Mouse (Mus musculus) WW6 (cell line): ENCODE measurements around the gene Mgat4b.
"Not testable (repeated sequence)": the region's sequence is repeated elsewhere in the genome, so short reads cannot be mapped to it uniquely, and the experiment has no call there.

ENCODE experiments used
- DNase-seq: peaks from one replicate; pipeline ENCODE4 v3.0.0-alpha.2; 2013; ENCODE audit warnings: low read depth, low spot score

Gene Mgat4b

GRCm38 (mm10) chr11:50210505-50211151, at the start of gene Mgat4b, which contains the start of gene Sqstm1:
Gene Mgat4b (plus strand): TSS chr11:50210890.
Gene Sqstm1 (minus strand): TSS chr11:50210827.
- DNase-seq = no peak

DNA sequence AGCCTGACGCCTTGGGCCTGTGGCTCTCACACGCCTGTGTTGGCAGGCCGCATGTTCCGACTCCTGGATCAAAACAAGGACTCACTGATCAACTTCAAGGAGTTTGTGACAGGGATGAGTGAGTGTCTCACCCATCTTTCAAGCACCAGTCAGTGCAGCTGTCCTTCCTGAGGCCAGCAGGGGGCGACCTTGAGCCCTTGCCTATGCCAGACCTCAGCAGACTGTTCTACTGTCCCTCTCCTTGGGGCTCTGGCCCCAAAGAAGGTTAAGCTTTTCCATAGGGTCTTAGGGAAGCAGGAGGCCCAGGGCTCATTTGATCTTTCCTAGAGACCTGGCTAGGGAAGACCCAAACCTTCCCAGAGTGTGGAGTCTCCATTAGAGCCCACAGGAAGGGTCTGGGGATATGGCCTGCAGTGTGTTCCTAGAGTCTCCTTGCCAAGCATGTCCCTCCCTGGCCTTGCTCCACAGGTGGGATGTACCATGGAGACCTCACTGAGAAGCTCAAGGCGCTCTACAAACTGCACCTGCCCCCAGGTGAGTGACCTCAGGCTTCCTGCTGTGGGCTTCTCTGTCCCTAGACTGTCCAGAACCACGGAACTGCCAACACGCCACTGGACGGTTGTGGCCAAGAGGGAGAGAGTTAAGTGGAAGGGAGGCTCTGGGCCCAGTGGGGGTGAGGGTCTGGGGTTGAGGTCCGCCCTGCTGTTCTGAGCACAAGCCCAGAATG, 48.9 kb upstream of the Mgat4b start:
- peak; percentile 52 for DNase-seq

GRCm38 (mm10) chr11:50162338-50163050, 48.2 kb upstream of the Mgat4b start:
- DNase-seq = no peak

GRCm38 (mm10) chr11:50168352-50168751, 42.3 kb upstream of the Mgat4b start:
- no peak for DNase-seq

DNA sequence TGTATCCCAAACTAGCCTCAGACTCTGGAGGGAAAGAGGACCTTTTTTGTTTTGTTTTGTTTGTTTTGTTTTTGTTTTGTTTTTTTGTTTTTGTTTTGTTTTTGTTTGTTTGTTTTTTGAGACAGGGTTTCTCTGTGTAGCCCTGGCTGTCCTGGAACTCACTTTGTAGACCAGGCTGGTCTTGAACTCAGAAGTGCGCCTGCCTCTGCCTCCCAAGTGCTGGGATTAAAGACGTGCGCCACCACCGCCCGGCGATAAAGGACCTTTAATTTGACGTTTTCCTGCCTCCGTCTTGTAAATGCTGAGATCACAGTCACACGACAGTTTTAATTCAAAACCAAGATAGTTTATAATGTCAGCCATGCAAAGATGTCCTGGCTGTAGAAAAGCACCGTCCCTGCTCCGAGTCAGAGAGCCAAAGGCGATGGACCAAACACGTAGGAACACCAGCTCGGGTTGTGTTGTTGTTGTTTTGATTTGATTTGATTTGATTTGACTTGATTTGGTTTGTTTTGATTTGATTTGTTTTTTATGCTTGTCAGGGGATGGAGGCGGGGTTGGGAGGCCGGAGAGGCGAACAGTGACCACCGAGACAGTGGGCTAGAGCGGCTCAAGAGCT, 36.5 kb upstream of the Mgat4b start, which contains the start of gene Mrnip:
TSS of gene Mrnip (plus strand) at position 334 of the 619 bp plus-strand sequence.
- DNase-seq = not testable (repeated sequence)

DNA sequence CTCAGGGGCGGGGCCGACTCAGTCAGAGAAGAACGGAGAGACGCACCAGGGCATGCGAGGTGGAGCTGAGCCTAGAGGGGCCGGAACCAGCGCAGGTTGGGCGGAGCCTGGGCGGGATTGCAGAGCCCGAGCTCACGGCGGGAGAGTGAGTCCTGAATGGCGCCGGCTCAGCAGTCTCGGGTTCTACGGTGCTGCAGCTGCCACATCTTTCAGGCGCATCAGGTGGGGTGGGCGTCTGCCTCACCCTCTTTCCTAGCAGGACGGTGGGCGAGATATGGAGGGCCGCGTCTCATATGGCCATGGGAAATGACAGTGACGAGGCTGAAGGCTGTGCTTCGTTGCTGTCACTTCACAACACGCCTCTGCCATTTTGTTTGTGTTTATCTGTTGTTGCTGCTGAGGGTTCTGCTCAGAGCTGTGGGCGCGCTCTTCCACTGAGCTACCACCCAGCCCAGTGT, 35.9 kb upstream of the Mgat4b start:
- peak; percentile 98 for DNase-seq

GRCm38 (mm10) chr11:50176351-50176750, 34.3 kb upstream of the Mgat4b start:
- no peak for DNase-seq

- DNase-seq = no peak
Observed at GRCm38 (mm10) chr11:50177111-50177510, 33.6 kb upstream of the Mgat4b start.

DNA sequence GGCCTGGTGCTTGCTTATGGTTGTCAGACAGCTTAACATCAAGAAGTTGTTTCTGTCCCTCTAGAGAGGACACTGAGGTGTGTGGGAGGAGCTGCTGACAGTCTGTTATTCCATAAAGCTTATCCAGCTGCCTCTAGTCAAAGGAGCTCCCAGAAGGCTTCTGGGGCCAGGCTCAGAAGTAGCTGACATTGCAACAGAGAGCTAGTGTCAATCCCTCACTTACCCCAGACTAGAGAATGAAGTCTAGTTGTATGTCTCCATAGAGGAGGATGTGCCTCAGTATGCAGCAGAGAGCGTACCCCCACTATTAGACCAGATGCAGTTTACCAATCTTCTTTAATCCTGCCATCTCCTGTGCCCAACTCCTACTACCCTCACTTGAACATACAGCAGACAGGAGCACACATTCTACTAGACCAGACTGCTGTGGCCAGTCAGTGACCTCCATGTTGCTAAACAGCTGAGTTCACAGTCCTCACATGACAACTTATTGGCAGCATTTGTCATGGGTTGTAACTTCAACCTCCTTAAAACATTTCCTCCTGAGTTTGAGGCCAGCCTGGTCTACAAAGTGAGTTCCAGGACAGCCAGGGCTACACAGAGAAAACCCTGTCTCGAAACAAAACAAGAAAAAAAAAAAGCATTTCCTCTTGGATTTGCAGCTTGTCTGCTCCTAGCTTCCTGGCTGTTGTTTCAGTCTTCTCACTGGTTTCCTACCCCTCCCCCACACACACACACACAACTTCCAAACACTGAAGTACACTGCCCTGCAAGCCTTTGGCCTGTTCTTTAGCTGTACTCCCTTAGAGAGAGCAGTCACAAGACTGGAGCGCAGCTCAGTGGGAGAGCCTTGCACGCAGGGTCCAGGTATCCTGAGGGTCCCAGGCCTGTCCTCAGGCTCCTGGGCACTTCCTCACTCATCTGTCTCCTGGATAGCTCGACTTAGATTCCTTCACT, 31.9 kb upstream of the Mgat4b start:
- no peak for DNase-seq

GRCm38 (mm10) chr11:50180478-50181231, 30.0 kb upstream of the Mgat4b start:
- no peak for DNase-seq

- no peak for DNase-seq
Observed at GRCm38 (mm10) chr11:50182702-50183101, 28.0 kb upstream of the Mgat4b start.

DNA sequence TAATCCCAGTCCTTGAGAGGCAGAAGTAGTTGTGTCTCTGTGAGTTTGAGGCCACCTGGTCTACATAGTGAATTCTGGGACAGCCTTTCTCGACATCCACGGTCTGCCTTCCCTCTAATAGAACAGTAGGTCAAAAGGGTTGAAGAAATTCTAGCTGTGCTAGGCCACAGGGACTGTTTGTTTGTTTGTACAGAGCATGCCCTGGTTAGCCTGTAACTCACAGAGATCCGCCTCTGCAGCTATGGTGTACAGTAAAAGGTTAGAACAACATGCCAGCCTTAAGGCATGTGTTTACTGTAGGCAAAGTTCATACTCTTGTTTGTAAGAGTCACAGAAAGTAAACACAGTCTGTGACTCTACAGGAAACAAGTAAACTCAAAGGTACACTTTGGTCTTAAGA, 25.9 kb upstream of the Mgat4b start:
- DNase-seq = no peak

DNA sequence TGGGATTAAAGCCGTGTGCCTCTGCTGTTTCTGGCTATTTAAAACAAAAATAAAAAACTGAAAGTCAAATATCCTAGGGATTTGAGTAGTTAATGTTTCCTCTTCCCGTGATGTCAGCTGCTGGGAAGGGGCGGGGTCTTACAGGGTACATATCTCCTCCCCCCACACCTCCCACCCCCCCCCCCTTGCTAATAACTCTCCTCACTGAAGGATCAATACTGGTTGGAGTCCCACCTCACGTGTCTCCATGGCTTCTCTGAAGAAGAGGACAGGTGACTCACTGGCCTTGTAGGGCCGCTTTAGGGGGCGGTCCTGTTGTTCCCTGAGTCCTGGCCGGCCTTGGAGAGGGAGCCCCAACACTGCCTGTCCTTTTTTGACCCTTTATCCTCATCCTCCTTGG, 22.0 kb upstream of the Mgat4b start:
- no peak for DNase-seq

GRCm38 (mm10) chr11:50190362-50190761, 20.3 kb upstream of the Mgat4b start:
- DNase-seq = no peak

- no peak for DNase-seq
Observed at GRCm38 (mm10) chr11:50192278-50192677, 18.4 kb upstream of the Mgat4b start.

- DNase-seq = no peak
Observed at GRCm38 (mm10) chr11:50194070-50194469, 16.6 kb upstream of the Mgat4b start.

DNA sequence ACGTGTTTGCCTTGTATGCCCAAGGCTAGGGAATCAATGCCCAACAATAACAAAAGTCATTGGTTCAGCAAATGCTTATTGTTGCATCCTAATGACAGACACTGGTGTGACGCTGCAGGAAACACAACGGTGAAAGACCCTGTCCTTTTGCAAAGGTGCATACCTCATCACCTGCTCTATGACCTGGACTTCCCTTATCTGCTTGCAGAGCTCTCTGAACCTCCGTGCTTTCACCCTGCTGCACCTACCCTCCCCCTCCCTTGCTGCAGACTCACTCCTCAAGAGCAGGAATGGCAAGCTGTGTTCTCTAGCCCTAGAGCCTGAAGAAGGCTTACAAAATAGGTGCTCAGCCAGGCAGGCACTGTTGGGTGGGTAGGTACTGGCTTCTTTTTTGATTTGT, 15.9 kb upstream of the Mgat4b start:
- DNase-seq = no peak

DNA sequence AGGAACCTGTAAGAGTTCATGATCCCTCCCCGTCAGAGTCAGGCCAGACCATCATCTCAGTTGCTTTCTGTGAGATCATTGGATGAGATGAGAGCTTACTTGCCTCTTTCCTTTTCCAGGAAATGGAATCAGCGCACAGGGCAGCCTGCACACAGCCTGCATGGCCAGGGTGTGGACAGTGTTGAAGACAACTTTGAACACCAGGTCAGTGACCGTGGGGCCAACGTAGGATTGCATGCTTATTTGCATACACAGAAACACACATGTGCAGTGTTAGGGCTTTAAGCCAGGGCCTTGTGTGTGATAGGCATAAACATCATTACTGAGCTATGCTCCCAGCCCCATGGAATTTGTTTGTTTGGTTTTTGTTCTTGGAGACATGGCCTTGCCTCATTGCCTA, 13.2 kb upstream of the Mgat4b start:
- DNase-seq = no peak

- DNase-seq = no peak
Observed at GRCm38 (mm10) chr11:50198219-50198846, 12.4 kb upstream of the Mgat4b start.

- DNase-seq = no peak
Observed at GRCm38 (mm10) chr11:50198916-50199315, 11.8 kb upstream of the Mgat4b start.
